Mouse (Mus musculus) MEL (cell line): ENCODE measurements around the gene Prkcd. TPM values are rescaled to one million over a fixed set of nuclear protein-coding genes. Genes with fewer than 3 reads are reported as not detected.

Experiments
- DNase-seq: peaks from one replicate; pipeline ENCODE4 v3.0.0; 2011; ENCODE audit warnings: low read depth, low spot score
- H3K27ac ChIP-seq: 2 replicates; pipeline ENCODE4 v1.5.1; 2012; ENCODE audit warnings: low read depth, mild to moderate bottlenecking, control low read depth, low read length, moderate library complexity; ENCODE audit not compliant: control insufficient read depth
- H3K27me3 ChIP-seq, 2 experiments: fragments of 150-350 bp in 1 of 2; sonication (generic) in 1 of 2; 2 replicates each; pipeline ENCODE4 v1.6.1; 2012; ENCODE audit warnings: low read length in 2 of 2, mild to moderate bottlenecking in 2 of 2, improper control_type of control experiment in 1 of 2, moderate library complexity in 1 of 2; ENCODE audit not compliant: insufficient read depth in 2 of 2, control insufficient read depth in 1 of 2
- H3K36me3 ChIP-seq, 2 experiments: 2 replicates each; pipeline ENCODE4 v1.6.1; 2012 to 2014; ENCODE audit warnings: low read length in 2 of 2, improper control_type of control experiment in 1 of 2, inconsistent platforms in 1 of 2, mild to moderate bottlenecking in 1 of 2; ENCODE audit not compliant: insufficient read depth in 2 of 2, control insufficient read depth in 1 of 2
- H3K4me1 ChIP-seq, 2 experiments: fragments of 150-350 bp in 1 of 2; sonication (generic) in 1 of 2; 2 replicates each; pipeline ENCODE4 v1.6.1; 2012; ENCODE audit warnings: low read length in 2 of 2, improper control_type of control experiment in 1 of 2, mild to moderate bottlenecking in 1 of 2; ENCODE audit not compliant: insufficient read depth in 2 of 2, control insufficient read depth in 1 of 2
- H3K4me3 ChIP-seq, 2 experiments: fragments of 150-350 bp in 1 of 2; sonication (generic) in 1 of 2; 2 replicates each; pipeline ENCODE4 v1.5.1; 2012; ENCODE audit warnings: low read depth in 2 of 2, low read length in 2 of 2, mild to moderate bottlenecking in 2 of 2, moderate library complexity in 2 of 2, control low read depth in 1 of 2, improper control_type of control experiment in 1 of 2; ENCODE audit not compliant: control insufficient read depth in 1 of 2, insufficient read depth in 1 of 2
- H3K79me2 ChIP-seq: 2 replicates; pipeline ENCODE4 v1.6.1; 2012; ENCODE audit warnings: mild to moderate bottlenecking, low read length, moderate library complexity; ENCODE audit not compliant: control insufficient read depth, poor library complexity, insufficient read depth
- H3K9ac ChIP-seq: 2 replicates; pipeline ENCODE4 v1.6.1; 2012; ENCODE audit warnings: low read depth, mild to moderate bottlenecking, control low read depth, low read length, moderate library complexity; ENCODE audit not compliant: control insufficient read depth, poor library complexity, severe bottlenecking
- H3K9me3 ChIP-seq: fragments of 150-350 bp; sonication (generic); replicated peaks from 2 replicates; pipeline ENCODE4 v1.6.1; 2012; ENCODE audit warnings: mild to moderate bottlenecking, low read length, improper control_type of control experiment, moderate library complexity; ENCODE audit not compliant: insufficient read depth
- CHD2 ChIP-seq: IDR thresholded peaks from 2 replicates; pipeline ENCODE4 v1.6.1; 2011; ENCODE audit warnings: low read length, improper control_type of control experiment
- CTCF ChIP-seq, 3 experiments: IDR thresholded peaks in 2 of 3; conservative IDR thresholded peaks in 1 of 3; 2 replicates each; pipeline ENCODE4 v1.5.1; 2011 to 2012; ENCODE audit warnings: low read length in 3 of 3, low read depth in 2 of 3, mild to moderate bottlenecking in 2 of 3, improper control_type of control experiment in 1 of 3, inconsistent platforms in 1 of 3, mixed read lengths in 1 of 3, moderate library complexity in 1 of 3; ENCODE audit not compliant: control insufficient read depth in 1 of 3, insufficient read depth in 1 of 3, poor library complexity in 1 of 3, severe bottlenecking in 1 of 3
- ELF1 ChIP-seq: IDR thresholded peaks from 2 replicates; pipeline ENCODE4 v1.6.1; 2014; ENCODE audit warnings: low read depth, mild to moderate bottlenecking, inconsistent platforms, low read length, improper control_type of control experiment, moderate library complexity
- GABPA ChIP-seq: IDR thresholded peaks from 2 replicates; pipeline ENCODE4 v1.6.1; 2012; ENCODE audit warnings: low read depth, mild to moderate bottlenecking, inconsistent platforms, low read length, improper control_type of control experiment, moderate library complexity
- HCFC1 ChIP-seq: IDR thresholded peaks from 2 replicates; pipeline ENCODE4 v1.6.1; 2012; ENCODE audit warnings: low read depth, mild to moderate bottlenecking, inconsistent platforms, low read length, improper control_type of control experiment, moderate library complexity
- KAT2A ChIP-seq: conservative IDR thresholded peaks from 2 replicates; pipeline ENCODE4 v1.6.1; 2012; ENCODE audit warnings: low read depth, low read length, improper control_type of control experiment, inconsistent platforms
- MAX ChIP-seq: IDR thresholded peaks from 2 replicates; pipeline ENCODE4 v1.6.1; 2011; ENCODE audit warnings: low read length, improper control_type of control experiment
- MAZ ChIP-seq: IDR thresholded peaks from 2 replicates; pipeline ENCODE4 v1.6.1; 2012; ENCODE audit warnings: low read depth, mild to moderate bottlenecking, inconsistent platforms, low read length, improper control_type of control experiment
- MEF2A ChIP-seq: IDR thresholded peaks from 2 replicates; pipeline ENCODE4 v1.6.1; 2014; ENCODE audit warnings: low read depth, mild to moderate bottlenecking, inconsistent platforms, low read length, improper control_type of control experiment; ENCODE audit not compliant: poor library complexity, insufficient replicate concordance, severe bottlenecking; ENCODE audit errors: extremely low read depth
- NELFE ChIP-seq: IDR thresholded peaks from 2 replicates; pipeline ENCODE4 v1.6.1; 2011; ENCODE audit warnings: low read depth, low read length, improper control_type of control experiment
- POLR2A ChIP-seq, 2 experiments: IDR thresholded peaks; 2 replicates each; pipeline ENCODE4 v1.6.1; 2011 to 2012; ENCODE audit warnings: low read length in 2 of 2, mild to moderate bottlenecking in 2 of 2, control low read depth in 1 of 2, improper control_type of control experiment in 1 of 2, low read depth in 1 of 2, moderate library complexity in 1 of 2; ENCODE audit not compliant: control insufficient read depth in 1 of 2, insufficient read depth in 1 of 2, poor library complexity in 1 of 2
- POLR2AphosphoS2 ChIP-seq: IDR thresholded peaks from 2 replicates; pipeline ENCODE4 v1.6.1; 2011; ENCODE audit warnings: low read length, improper control_type of control experiment
- SIN3A ChIP-seq: IDR thresholded peaks from 2 replicates; pipeline ENCODE4 v1.6.1; 2012; ENCODE audit warnings: low read length, improper control_type of control experiment, inconsistent platforms
- TBP ChIP-seq: IDR thresholded peaks from 2 replicates; pipeline ENCODE4 v1.8.0; 2011; ENCODE audit warnings: low read depth, low read length, improper control_type of control experiment
- TCF12 ChIP-seq: IDR thresholded peaks from 2 replicates; pipeline ENCODE4 v1.6.1; 2014; ENCODE audit warnings: low read depth, mild to moderate bottlenecking, inconsistent platforms, low read length, improper control_type of control experiment, moderate library complexity
- UBTF ChIP-seq: IDR thresholded peaks from 2 replicates; pipeline ENCODE4 v1.6.1; 2012; ENCODE audit warnings: low read depth, mild to moderate bottlenecking, inconsistent platforms, low read length, improper control_type of control experiment, moderate library complexity, borderline replicate concordance; ENCODE audit not compliant: insufficient read depth
- USF1 ChIP-seq: IDR thresholded peaks from 2 replicates; pipeline ENCODE4 v1.6.1; 2014; ENCODE audit warnings: low read depth, mild to moderate bottlenecking, inconsistent platforms, low read length, improper control_type of control experiment, moderate library complexity
- ZC3H11A ChIP-seq: IDR thresholded peaks from 2 replicates; pipeline ENCODE4 v1.6.1; 2012; ENCODE audit warnings: low read depth, mild to moderate bottlenecking, inconsistent platforms, low read length, improper control_type of control experiment
- ZMIZ1 ChIP-seq: IDR thresholded peaks from 2 replicates; pipeline ENCODE4 v1.6.1; 2012; ENCODE audit warnings: low read depth, mild to moderate bottlenecking, inconsistent platforms, low read length, improper control_type of control experiment, moderate library complexity
- ZNF384 ChIP-seq: IDR thresholded peaks from 2 replicates; pipeline ENCODE4 v1.6.1; 2012; ENCODE audit warnings: low read depth, mild to moderate bottlenecking, inconsistent platforms, low read length, improper control_type of control experiment
- polyA plus RNA-seq, 2 experiments: library from polyadenylated mRNA; stranded (reverse) in 1 of 2; unstranded in 1 of 2; fragments of >175 nt in 1 of 2; fragments of >200 nt in 1 of 2; gene quantifications; 2 replicates each; pipeline versions ENCODE4 v1.2.1 to v1.2.4; 2012; ENCODE audit warnings: low replicate concordance in 2 of 2, low read depth in 1 of 2; ENCODE audit not compliant: insufficient read length in 2 of 2, insufficient read depth in 1 of 2, missing spikeins in 1 of 2
- total RNA-seq: library from RNA; depleted of rRNA; stranded (reverse); fragments of 300-350 nt; gene quantifications from 2 replicates; pipeline ENCODE4 v1.2.3, GENCODE M21; 2012

The Prkcd gene
- total and polyA plus RNA-seq, 3 experiments: 33.9 to 72.7 TPM; not detected in 1

DNA sequence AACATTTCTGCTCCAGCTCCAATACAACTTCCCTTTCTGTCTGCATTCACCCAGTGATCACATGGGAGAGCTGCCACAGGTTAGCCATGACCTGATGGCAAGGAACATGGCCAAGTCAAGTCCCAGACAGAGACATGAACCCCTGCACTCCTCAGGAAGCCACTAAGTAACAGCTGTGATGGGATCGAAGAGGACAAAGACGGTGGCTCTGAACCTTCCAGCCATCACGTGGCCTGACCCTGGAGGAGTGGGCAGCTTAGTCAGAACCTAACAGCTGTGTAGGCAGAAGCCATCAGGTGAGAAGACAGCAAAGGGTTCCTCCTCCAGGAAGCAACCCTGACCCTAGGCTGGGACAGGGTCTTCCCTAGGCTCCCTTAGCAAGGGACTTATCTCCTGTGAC is 16.5 kb downstream of the Prkcd start:
- H3K27me3 ChIP-seq: no peaks in the 10 kb centered on the region
- H3K9me3 ChIP-seq: no peaks in the 10 kb centered on the region
- peaks cover 2 to 6% of the 10 kb centered on the region in 2 experiments; a peak in 3 of 4 replicates for H3K4me1 ChIP-seq
- no peak for DNase-seq
- H3K36me3 ChIP-seq: peaks cover 3% of the 10 kb centered on the region in 2 experiments; a peak in 3 of 4 replicates
- H3K9ac ChIP-seq: no peak overlapping the region
- H3K79me2 ChIP-seq: no peaks in the 10 kb centered on the region; the same call in 1 of the 2 replicates
- H3K4me3 ChIP-seq: no peak overlapping the region
- TF ChIP-seq GABPA (no peak), ELF1 (no peak), POLR2AphosphoS2 (no peak), ZC3H11A (no peak), POLR2A (IDR thresholded peaks at IDR 0.05; ENCODE audit: control insufficient read depth in 1 of 2, insufficient read depth in 1 of 2, low read depth in 1 of 2, low read length in 2 of 2, poor library complexity in 1 of 2) (no peak), KAT2A (no peak), SIN3A (no peak), HCFC1 (no peak), TBP (no peak), CHD2 (no peak), MAZ (no peak), MEF2A (no peak), UBTF (no peak), NELFE (no peak), ZNF384 (no peak), MAX (no peak)
- no peak overlapping the region for H3K27ac ChIP-seq

DNA sequence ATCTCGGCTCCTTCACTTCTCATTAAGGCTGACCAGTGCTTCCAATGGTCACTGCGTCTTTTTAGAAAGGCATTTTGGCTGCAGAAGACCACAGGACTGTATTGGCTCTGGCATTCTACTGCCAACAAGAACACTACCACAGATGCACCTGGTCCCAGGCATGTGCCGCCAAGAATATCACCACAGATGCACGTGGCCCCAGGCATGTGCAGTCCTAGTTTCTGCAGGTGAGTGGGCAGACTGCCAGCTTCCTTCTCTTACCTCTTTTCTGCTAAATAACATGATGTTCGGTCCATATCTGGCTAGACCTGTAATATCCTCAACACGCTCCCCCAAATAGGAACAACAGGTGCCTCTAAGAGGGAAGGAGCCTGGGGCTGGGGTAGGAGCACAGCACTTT is 17.8 kb downstream of the Prkcd start:
- peaks cover 3 to 8% of the 10 kb centered on the region in 2 experiments for H3K36me3 ChIP-seq
- no peak for DNase-seq
- H3K9ac ChIP-seq: no peak overlapping the region
- no peaks in the 10 kb centered on the region; the same call in 1 of the 2 replicates for H3K79me2 ChIP-seq
- no peaks in the 10 kb centered on the region for H3K9me3 ChIP-seq
- no peak overlapping the region for H3K4me3 ChIP-seq
- H3K27me3 ChIP-seq: no peaks in the 10 kb centered on the region
- TF ChIP-seq TCF12: no peak
- TF ChIP-seq ZMIZ1: no peak
- TF ChIP-seq USF1: no peak
- TF ChIP-seq HCFC1: no peak
- no peak for TF ChIP-seq ZC3H11A
- TF ChIP-seq NELFE: no peak
- TF ChIP-seq CTCF (IDR thresholded peaks at IDR 0.05 in 2 of 3, conservative IDR thresholded peaks at IDR 0.05 in 1 of 3; ENCODE audit: control insufficient read depth in 1 of 3, insufficient read depth in 1 of 3, low read depth in 2 of 3, low read length in 3 of 3, poor library complexity in 1 of 3, severe bottlenecking in 1 of 3): no peak
- no peak overlapping the region for H3K27ac ChIP-seq
- peaks cover 2 to 6% of the 10 kb centered on the region in 2 experiments; a peak in 3 of 4 replicates for H3K4me1 ChIP-seq
